Mouse (Mus musculus) kidney, adult 2 months (tissue): Measurements from ENCODE around the gene Sbsn.

ENCODE experiments used
- CTCF ChIP-seq: fragments of 200-500 bp; conservative IDR thresholded peaks from 2 replicates; pipeline ENCODE4 v1.5.1; 2011; ENCODE audit warnings: low read depth, mild to moderate bottlenecking, control low read depth, low read length, moderate library complexity, mixed read lengths; ENCODE audit not compliant: insufficient read depth, insufficient read length
- POLR2A ChIP-seq: fragments of 200-500 bp; IDR thresholded peaks from one replicate; pipeline ENCODE4 v1.6.1; 2011; ENCODE audit warnings: low read depth, low read length, control low read depth

DNA sequence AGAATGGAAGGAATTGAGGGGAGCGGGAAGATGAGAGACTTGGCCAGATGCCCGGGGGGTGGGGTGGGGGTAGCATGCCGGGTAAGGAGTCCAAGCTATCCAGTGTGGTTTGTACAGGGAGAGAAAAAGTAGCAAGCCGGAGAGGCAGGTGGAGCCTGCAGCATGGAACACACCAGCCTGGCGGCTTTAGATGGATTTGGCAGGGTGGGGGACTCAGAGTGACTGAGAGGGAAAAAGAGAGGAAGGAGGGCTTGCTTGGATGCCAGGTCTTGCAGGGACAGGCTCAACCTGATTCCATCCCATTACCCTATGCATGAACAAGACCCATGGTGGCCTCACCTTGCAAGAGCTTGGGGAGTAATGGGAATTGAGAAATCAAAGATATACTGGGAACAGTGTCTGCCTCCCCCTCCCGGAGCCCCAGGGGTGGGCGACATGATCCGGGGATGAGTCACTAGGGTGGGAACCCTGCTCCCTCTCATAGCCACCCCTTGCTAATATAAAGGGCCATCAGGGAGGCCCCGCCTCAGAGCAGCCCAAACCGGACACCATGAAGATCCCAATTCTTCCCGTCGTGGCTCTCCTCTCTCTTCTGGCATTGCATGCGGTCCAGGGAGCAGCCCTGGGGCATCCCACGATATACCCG, 36.2 kb downstream of the Sbsn start, which contains the start of gene Krtdap:
- TF ChIP-seq POLR2A (no peak), CTCF (no peak)
